Mouse (Mus musculus) limb, embryonic 11.5 days (tissue): ENCODE data around the gene Pdzd8. TPM values are rescaled to one million over a fixed set of nuclear protein-coding genes. Genes with fewer than 3 reads are reported as not detected.

Experiments
- ATAC-seq: fragments of 200-750 bp; cut with Nextera tagmentation; 2 replicates; pipeline ENCODE4 v1.8.0; 2017; ENCODE audit warnings: low read depth; ENCODE audit not compliant: insufficient number of reproducible peaks, low FRiP score, low TSS enrichment
- DNase-seq: peaks from one replicate; pipeline ENCODE4 v3.0.0-alpha.2; 2015; ENCODE audit warnings: low spot score
- H3K27ac ChIP-seq: fragments of 300-500 bp; sonication (generic); replicated peaks from 2 replicates; pipeline ENCODE4 v1.5.1; 2014; ENCODE audit warnings: low read depth, mild to moderate bottlenecking, low read length
- H3K27me3 ChIP-seq: fragments of 300-500 bp; sonication (generic); 2 replicates; pipeline ENCODE4 v1.6.1; 2014; ENCODE audit warnings: mild to moderate bottlenecking, low read length, mixed read lengths; ENCODE audit not compliant: control insufficient read depth, insufficient read depth
- H3K36me3 ChIP-seq: fragments of 300-500 bp; sonication (generic); 2 replicates; pipeline ENCODE4 v1.6.1; 2014; ENCODE audit warnings: mild to moderate bottlenecking, low read length, moderate library complexity, mixed read lengths; ENCODE audit not compliant: control insufficient read depth, insufficient read depth
- H3K4me1 ChIP-seq: fragments of 300-500 bp; sonication (generic); 2 replicates; pipeline ENCODE4 v1.6.1; 2014; ENCODE audit warnings: low read length, mixed read lengths; ENCODE audit not compliant: control insufficient read depth, insufficient read depth
- H3K4me2 ChIP-seq: fragments of 300-500 bp; sonication (generic); 2 replicates; pipeline ENCODE4 v1.6.1; 2014; ENCODE audit warnings: low read depth, mild to moderate bottlenecking, moderate library complexity; ENCODE audit not compliant: severe bottlenecking
- H3K4me3 ChIP-seq: fragments of 300-500 bp; sonication (generic); 2 replicates; pipeline ENCODE4 v1.5.1; 2014; ENCODE audit warnings: low read depth, low read length
- H3K9ac ChIP-seq: fragments of 300-500 bp; sonication (generic); 2 replicates; pipeline ENCODE4 v1.6.1; 2014; ENCODE audit warnings: mild to moderate bottlenecking, low read length
- H3K9me3 ChIP-seq: fragments of 300-500 bp; sonication (generic); 2 replicates; pipeline ENCODE4 v1.6.1; 2016; ENCODE audit warnings: low read length; ENCODE audit not compliant: control insufficient read depth
- WGBS: fragments of 180-500 bp; shearing (Covaris S2); extraction: QIAGEN DNeasy Blood & Tissue Kit; methylation state at CpG from one replicate; pipeline ENCODE4 v1.1.7; 2014; 5-methylcytosine and 5-hydroxymethylcytosine counted together
- polyA plus RNA-seq: library from polyadenylated mRNA; unstranded; fragments of >200 nt; fragmentation: Nextera tagmentation; extraction: Ambion mirVana; gene quantifications from 2 replicates; pipeline ENCODE4 v1.2.1, GENCODE M21; 2014

Gene Pdzd8
- polyA plus RNA-seq, 1 experiment from 2014 or later = 16.6 TPM

- Histone ChIP-seq H3K4me3 (no peak overlapping the region), H3K36me3 (no peaks in the 10 kb centered on the region), H3K9ac (no peak overlapping the region), H3K9me3 (no peaks in the 10 kb centered on the region), H3K4me1 (no peaks in the 10 kb centered on the region), H3K27ac (no peak overlapping the region; the same call in 1 of the 2 replicates), H3K27me3 (no peaks in the 10 kb centered on the region), H3K4me2 (no peak overlapping the region)
- ATAC-seq = no peak
- no peak for DNase-seq
Observed at GRCm38 (mm10) chr19:59280841-59281240, 64.7 kb downstream of the Pdzd8 start.

- H3K36me3 ChIP-seq = no peaks in the 10 kb centered on the region
- no peaks in the 10 kb centered on the region for H3K9me3 ChIP-seq
- no peak for ATAC-seq
- H3K4me1 ChIP-seq = no peaks in the 10 kb centered on the region
- no peak overlapping the region for H3K9ac ChIP-seq
- 77% methylated on average over 7 of the region's 7 CpGs for WGBS
- H3K4me3 ChIP-seq = no peak overlapping the region
- no peaks in the 10 kb centered on the region for H3K27me3 ChIP-seq
- no peak overlapping the region for H3K27ac ChIP-seq
- no peak overlapping the region for H3K4me2 ChIP-seq
- DNase-seq = no peak
Observed at GRCm38 (mm10) chr19:59276354-59276753, 69.2 kb downstream of the Pdzd8 start.

- 94% methylated on average over 7 of the region's 7 CpGs for WGBS
- ATAC-seq = no peak
- Histone ChIP-seq H3K4me1 (no peaks in the 10 kb centered on the region), H3K4me2 (no peak overlapping the region), H3K27ac (no peak overlapping the region), H3K36me3 (no peaks in the 10 kb centered on the region), H3K4me3 (no peak overlapping the region), H3K9me3 (no peaks in the 10 kb centered on the region), H3K9ac (no peak overlapping the region), H3K27me3 (no peaks in the 10 kb centered on the region)
- DNase-seq = no peak
Observed at GRCm38 (mm10) chr19:59273190-59273589, 72.4 kb downstream of the Pdzd8 start.

GRCm38 (mm10) chr19:59267417-59267963 is 78.1 kb downstream of the Pdzd8 start:
- DNase-seq (peak; percentile 40), ATAC-seq (no peak)
- WGBS = 5% methylated on average over 5 of the region's 5 CpGs
- Histone ChIP-seq H3K4me2 (no peak overlapping the region), H3K27ac (no peak overlapping the region), H3K9me3 (no peaks in the 10 kb centered on the region), H3K36me3 (no peaks in the 10 kb centered on the region), H3K27me3 (no peaks in the 10 kb centered on the region), H3K9ac (no peak overlapping the region), H3K4me3 (no peak overlapping the region), H3K4me1 (peaks cover 2% of the 10 kb centered on the region; the same call in 1 of the 2 replicates)

- ATAC-seq (no peak), DNase-seq (no peak)
- no peak overlapping the region for H3K27ac ChIP-seq
- no peaks in the 10 kb centered on the region for H3K36me3 ChIP-seq
- no peak overlapping the region for H3K9ac ChIP-seq
- peaks cover 7% of the 10 kb centered on the region for H3K27me3 ChIP-seq
- peaks cover 4% of the 10 kb centered on the region; the same call in 1 of the 2 replicates for H3K4me1 ChIP-seq
- H3K4me2 ChIP-seq = no peak overlapping the region
- no peak overlapping the region for H3K4me3 ChIP-seq
- 67% methylated on average over 6 of the region's 6 CpGs for WGBS
- H3K9me3 ChIP-seq = no peaks in the 10 kb centered on the region
Observed at GRCm38 (mm10) chr19:59265907-59266306, 79.7 kb downstream of the Pdzd8 start.

GRCm38 (mm10) chr19:59264838-59265532 is 80.6 kb downstream of the Pdzd8 start:
- ATAC-seq (no peak), DNase-seq (no peak)
- H3K4me3 ChIP-seq = no peak overlapping the region
- no peak overlapping the region for H3K27ac ChIP-seq
- no peaks in the 10 kb centered on the region for H3K36me3 ChIP-seq
- 77% methylated on average over 9 of the region's 9 CpGs for WGBS
- H3K4me1 ChIP-seq = peaks cover 11% of the 10 kb centered on the region; the same call in 1 of the 2 replicates
- no peak overlapping the region for H3K4me2 ChIP-seq
- peaks cover 12% of the 10 kb centered on the region for H3K27me3 ChIP-seq
- no peaks in the 10 kb centered on the region for H3K9me3 ChIP-seq
- H3K9ac ChIP-seq = no peak overlapping the region

- Histone ChIP-seq H3K9me3 (no peaks in the 10 kb centered on the region), H3K27ac (no peak overlapping the region), H3K27me3 (peaks cover 12% of the 10 kb centered on the region), H3K4me2 (no peak overlapping the region), H3K9ac (no peak overlapping the region), H3K4me3 (no peak overlapping the region), H3K36me3 (no peaks in the 10 kb centered on the region), H3K4me1 (peaks cover 11% of the 10 kb centered on the region; the same call in 1 of the 2 replicates)
- ATAC-seq (no peak), DNase-seq (no peak)
- WGBS = 94% methylated on average over 9 of the region's 9 CpGs
Observed at GRCm38 (mm10) chr19:59263171-59263570, 82.4 kb downstream of the Pdzd8 start.

GRCm38 (mm10) chr19:59261604-59262003 is 84.0 kb downstream of the Pdzd8 start:
- Histone ChIP-seq H3K9me3 (no peaks in the 10 kb centered on the region), H3K27me3 (peaks cover 12% of the 10 kb centered on the region), H3K27ac (no peak overlapping the region), H3K4me3 (no peak overlapping the region), H3K4me1 (peaks cover 8% of the 10 kb centered on the region; the same call in 1 of the 2 replicates), H3K36me3 (no peaks in the 10 kb centered on the region), H3K9ac (no peak overlapping the region), H3K4me2 (no peak overlapping the region)
- 52% methylated on average over 7 of the region's 7 CpGs for WGBS
- DNase-seq = no peak
- no peak for ATAC-seq
